Mouse (Mus musculus): ENCODE measurements around the gene Nrxn3. TPM values are rescaled to one million over a fixed set of nuclear protein-coding genes. Genes with fewer than 3 reads are reported as not detected.

Nrxn3 gene
- polyA plus RNA-seq, 1 experiment from 2014 or later, result 1.0 TPM

DNA sequence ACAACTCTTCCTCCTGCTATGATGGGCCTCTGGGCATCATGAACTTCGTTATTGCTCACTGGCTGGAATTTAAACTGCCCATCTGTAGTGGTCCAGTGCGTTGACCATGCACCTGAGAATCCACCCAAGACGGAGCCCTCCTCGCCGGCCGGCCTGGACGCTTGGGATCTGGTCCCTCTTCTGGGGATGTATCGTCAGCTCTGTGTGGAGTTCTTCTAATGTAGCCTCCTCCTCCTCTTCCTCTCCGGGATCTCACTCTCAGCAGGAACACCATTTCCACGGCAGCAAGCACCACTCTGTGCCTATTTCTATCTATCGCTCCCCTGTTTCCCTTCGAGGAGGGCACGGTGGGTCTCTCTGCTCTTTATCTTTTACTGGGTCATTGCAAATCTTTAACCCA lies 1090.6 kb downstream of the Nrxn3 start:
- no peaks in the 10 kb centered on the region for H3K36me3 ChIP-seq
- H3K9ac ChIP-seq, result no peak overlapping the region
- 12% methylated on average over 13 of the region's 13 CpGs for WGBS
- H3K4me1 ChIP-seq, result peaks cover 27% of the 10 kb centered on the region
- peak overlapping the region; percentile 48 for H3K4me3 ChIP-seq
- H3K4me2 ChIP-seq (replicated peaks), result peak overlapping the region; percentile 89
- no peak overlapping the region for H3K27ac ChIP-seq
- H3K27me3 ChIP-seq, result peaks cover 32% of the 10 kb centered on the region
- no peak for ATAC-seq (ENCODE audit: low FRiP score, low read depth)
- H3K9me3 ChIP-seq, result 0 out of 2 replicates have a peak, but pooled peaks cover 3% of the 10 kb centered on the region

DNA sequence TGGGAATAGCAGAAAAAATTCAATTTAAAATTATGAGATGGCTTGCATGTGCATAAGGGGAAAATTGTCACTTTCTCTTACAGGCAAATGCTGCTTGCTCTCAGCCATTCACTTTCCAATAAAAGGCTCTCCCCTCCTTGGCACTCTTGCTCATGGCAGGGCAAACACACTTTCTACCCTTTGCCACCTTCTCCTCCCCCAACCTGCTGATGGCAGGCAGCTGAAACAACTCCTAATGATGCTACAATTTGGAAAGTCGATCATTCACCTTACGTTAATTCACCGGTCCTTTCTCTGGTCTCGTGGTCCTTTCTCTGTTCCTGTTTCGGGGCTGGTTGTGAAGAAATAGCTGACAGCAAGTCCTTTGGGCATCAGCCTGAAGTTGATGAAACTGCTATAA lies 1091.0 kb downstream of the Nrxn3 start:
- peak overlapping the region; percentile 89 for H3K4me2 ChIP-seq (replicated peaks)
- H3K9me3 ChIP-seq, result 0 out of 2 replicates have a peak, but pooled peaks cover 3% of the 10 kb centered on the region
- no peaks in the 10 kb centered on the region for H3K36me3 ChIP-seq
- H3K9ac ChIP-seq, result no peak overlapping the region
- peaks cover 32% of the 10 kb centered on the region for H3K27me3 ChIP-seq
- H3K4me1 ChIP-seq, result peaks cover 27% of the 10 kb centered on the region
- no peak overlapping the region for H3K27ac ChIP-seq
- H3K4me3 ChIP-seq, result peak overlapping the region; percentile 48
- ATAC-seq (ENCODE audit: low FRiP score, low read depth), result no peak
- WGBS, result 69% methylated on average over 5 of the region's 5 CpGs

GRCm38 (mm10) chr12:89814536-89814935 lies 1091.9 kb downstream of the Nrxn3 start:
- Histone ChIP-seq H3K4me2 (replicated peaks) (0 out of 2 replicates have a peak overlapping the region, but pooled peaks have one; percentile 3), H3K9me3 (0 out of 2 replicates have a peak, but pooled peaks cover 3% of the 10 kb centered on the region), H3K9ac (no peak overlapping the region), H3K27me3 (peaks cover 32% of the 10 kb centered on the region), H3K4me1 (peaks cover 27% of the 10 kb centered on the region), H3K36me3 (no peaks in the 10 kb centered on the region), H3K27ac (no peak overlapping the region), H3K4me3 (peak overlapping the region; percentile 5; the same call in 1 of the 2 replicates)
- no peak for ATAC-seq (ENCODE audit: low FRiP score, low read depth)
- 13% methylated on average over 4 of the region's 4 CpGs for WGBS

DNA sequence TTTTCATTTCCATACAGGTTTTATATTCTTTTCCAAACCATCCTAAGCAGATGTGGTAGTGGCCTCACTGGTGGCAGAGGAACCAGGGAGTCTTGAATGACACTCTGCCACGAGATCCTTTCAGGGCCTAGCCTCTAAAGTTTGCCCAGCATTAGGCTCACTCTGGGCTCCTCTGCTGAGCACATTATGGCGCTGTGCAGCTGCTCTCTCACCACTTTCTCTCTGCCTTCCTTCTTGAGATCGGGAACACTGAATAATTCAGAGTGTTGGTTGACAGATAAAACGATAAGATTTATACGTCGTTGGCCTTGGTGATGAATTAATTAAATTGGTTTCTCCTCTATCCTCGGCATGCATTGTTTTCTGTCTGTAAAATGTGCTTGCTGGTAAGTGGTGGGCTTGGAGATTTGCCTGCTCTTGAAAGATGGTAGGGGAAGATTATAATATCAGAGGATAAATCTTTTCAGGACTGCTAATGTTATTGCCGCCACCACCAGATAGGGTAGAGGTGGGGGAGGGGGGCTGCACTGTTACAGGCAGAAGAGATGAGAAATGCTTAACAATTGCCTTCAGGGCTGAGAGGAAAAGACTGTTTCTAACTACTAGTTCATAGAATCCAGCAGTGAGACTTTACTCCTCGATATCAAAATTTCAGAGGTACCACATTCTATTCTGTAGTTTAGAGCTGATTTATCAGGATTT lies 1094.5 kb downstream of the Nrxn3 start:
- H3K36me3 ChIP-seq, result no peaks in the 10 kb centered on the region
- 73% methylated on average over 9 of the region's 9 CpGs for WGBS
- no peak overlapping the region for H3K4me3 ChIP-seq
- H3K27me3 ChIP-seq, result peaks cover 23% of the 10 kb centered on the region
- peaks cover 26% of the 10 kb centered on the region for H3K4me1 ChIP-seq
- no peak overlapping the region for H3K27ac ChIP-seq
- no peak overlapping the region for H3K9ac ChIP-seq
- no peak overlapping the region for H3K4me2 ChIP-seq (replicated peaks)
- no peak for ATAC-seq (ENCODE audit: low FRiP score, low read depth)
- H3K9me3 ChIP-seq, result 0 out of 2 replicates have a peak, but pooled peaks cover 3% of the 10 kb centered on the region

GRCm38 (mm10) chr12:89818200-89818599 lies 1095.5 kb downstream of the Nrxn3 start:
- Histone ChIP-seq H3K9me3 (0 out of 2 replicates have a peak, but pooled peaks cover 3% of the 10 kb centered on the region), H3K9ac (no peak overlapping the region), H3K4me1 (peaks cover 20% of the 10 kb centered on the region), H3K4me3 (no peak overlapping the region), H3K27me3 (peaks cover 15% of the 10 kb centered on the region), H3K36me3 (no peaks in the 10 kb centered on the region), H3K27ac (no peak overlapping the region), H3K4me2 (replicated peaks) (no peak overlapping the region)
- no peak for ATAC-seq (ENCODE audit: low FRiP score, low read depth)
- WGBS, result 94% methylated on average over 2 of the region's 2 CpGs

- H3K27me3 ChIP-seq, result no peaks in the 10 kb centered on the region
- ATAC-seq (ENCODE audit: low FRiP score, low read depth), result no peak
- no peaks in the 10 kb centered on the region for H3K36me3 ChIP-seq
- peaks cover 6% of the 10 kb centered on the region for H3K4me1 ChIP-seq
- H3K4me2 ChIP-seq (replicated peaks), result no peak overlapping the region
- WGBS, result 43% methylated on average over 4 of the region's 4 CpGs
- H3K27ac ChIP-seq, result no peak overlapping the region
- H3K9ac ChIP-seq, result no peak overlapping the region
- H3K4me3 ChIP-seq, result no peak overlapping the region
- no peaks in the 10 kb centered on the region for H3K9me3 ChIP-seq
These were observed 1099.5 kb downstream of the Nrxn3 start for GRCm38 (mm10) chr12:89822141-89822540.

GRCm38 (mm10) chr12:89829927-89830326 lies 1107.3 kb downstream of the Nrxn3 start:
- Histone ChIP-seq H3K27ac (no peak overlapping the region), H3K9me3 (no peaks in the 10 kb centered on the region), H3K4me2 (replicated peaks) (no peak overlapping the region), H3K36me3 (no peaks in the 10 kb centered on the region), H3K4me3 (no peak overlapping the region), H3K27me3 (no peaks in the 10 kb centered on the region), H3K9ac (no peak overlapping the region), H3K4me1 (no peaks in the 10 kb centered on the region)
- ATAC-seq (ENCODE audit: low FRiP score, low read depth), result no peak
- WGBS, result 85% methylated on average over 2 of the region's 2 CpGs

- WGBS, result 81% methylated on average over 5 of the region's 5 CpGs
- ATAC-seq (ENCODE audit: low FRiP score, low read depth), result no peak
- Histone ChIP-seq H3K9ac (no peak overlapping the region), H3K4me1 (no peaks in the 10 kb centered on the region), H3K4me2 (replicated peaks) (no peak overlapping the region), H3K27me3 (no peaks in the 10 kb centered on the region), H3K4me3 (no peak overlapping the region), H3K27ac (no peak overlapping the region), H3K9me3 (no peaks in the 10 kb centered on the region), H3K36me3 (no peaks in the 10 kb centered on the region)
These were observed 1107.7 kb downstream of the Nrxn3 start for GRCm38 (mm10) chr12:89830350-89830749.

DNA sequence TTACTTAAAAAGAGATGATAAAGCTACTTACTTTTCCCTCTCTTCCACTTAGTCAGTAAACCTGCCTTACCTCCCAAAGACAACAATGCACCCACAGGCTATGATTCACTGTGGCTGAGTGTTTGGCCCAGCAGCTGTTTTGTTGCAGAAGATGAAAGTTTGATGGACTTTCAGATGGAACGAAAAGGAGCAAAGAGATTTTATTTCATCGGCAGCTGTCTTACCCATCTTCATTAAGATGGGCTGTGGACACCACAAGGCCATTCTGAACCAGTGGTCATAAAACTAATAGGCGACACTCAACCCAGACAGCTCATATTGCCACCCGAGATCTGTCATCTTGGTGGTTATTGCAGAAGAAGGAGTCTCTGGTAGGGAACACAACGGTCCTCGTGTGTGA lies 1108.6 kb downstream of the Nrxn3 start:
- H3K4me2 ChIP-seq (replicated peaks), result no peak overlapping the region
- no peak overlapping the region for H3K9ac ChIP-seq
- ATAC-seq (ENCODE audit: low FRiP score, low read depth), result no peak
- no peak overlapping the region for H3K27ac ChIP-seq
- H3K4me1 ChIP-seq, result no peaks in the 10 kb centered on the region
- no peak overlapping the region for H3K4me3 ChIP-seq
- H3K36me3 ChIP-seq, result no peaks in the 10 kb centered on the region
- H3K9me3 ChIP-seq, result no peaks in the 10 kb centered on the region
- H3K27me3 ChIP-seq, result no peaks in the 10 kb centered on the region
- 80% methylated on average over 6 of the region's 6 CpGs for WGBS

DNA sequence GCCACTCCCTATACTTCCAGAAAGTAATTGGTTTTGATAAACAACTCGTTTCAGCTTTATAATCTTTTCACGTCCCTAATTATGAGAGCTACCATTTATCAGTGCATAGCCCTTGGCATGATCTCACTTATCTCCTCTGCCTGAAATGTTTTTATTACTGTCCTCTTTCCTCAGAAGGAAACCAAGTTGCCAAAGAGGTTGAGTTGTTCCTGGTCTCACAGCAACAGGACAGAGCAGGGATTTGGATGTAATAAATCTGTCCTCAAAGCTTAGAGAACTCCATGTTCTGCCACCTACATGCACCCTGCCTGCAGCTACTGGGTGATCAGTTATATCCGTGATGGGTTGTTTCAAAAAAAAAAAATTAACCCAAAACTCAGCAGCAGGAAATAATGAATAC lies 1113.6 kb downstream of the Nrxn3 start:
- no peaks in the 10 kb centered on the region for H3K9me3 ChIP-seq
- H3K4me1 ChIP-seq, result no peaks in the 10 kb centered on the region
- H3K9ac ChIP-seq, result no peak overlapping the region
- H3K27ac ChIP-seq, result no peak overlapping the region
- no peaks in the 10 kb centered on the region for H3K36me3 ChIP-seq
- 54% methylated on average over 3 of the region's 3 CpGs for WGBS
- H3K4me3 ChIP-seq, result no peak overlapping the region
- no peaks in the 10 kb centered on the region for H3K27me3 ChIP-seq
- no peak overlapping the region for H3K4me2 ChIP-seq (replicated peaks)
- no peak for ATAC-seq (ENCODE audit: low FRiP score, low read depth)

GRCm38 (mm10) chr12:89842861-89843260 lies 1120.2 kb downstream of the Nrxn3 start:
- H3K9me3 ChIP-seq, result no peaks in the 10 kb centered on the region
- no peak overlapping the region for H3K4me3 ChIP-seq
- no peak overlapping the region for H3K9ac ChIP-seq
- no peaks in the 10 kb centered on the region for H3K4me1 ChIP-seq
- no peak overlapping the region for H3K27ac ChIP-seq
- no peaks in the 10 kb centered on the region for H3K27me3 ChIP-seq
- no peaks in the 10 kb centered on the region for H3K36me3 ChIP-seq
- no peak overlapping the region for H3K4me2 ChIP-seq (replicated peaks)
- ATAC-seq (ENCODE audit: low FRiP score, low read depth), result no peak
- WGBS, result 93% methylated on average over 1 of the region's 1 CpGs

DNA sequence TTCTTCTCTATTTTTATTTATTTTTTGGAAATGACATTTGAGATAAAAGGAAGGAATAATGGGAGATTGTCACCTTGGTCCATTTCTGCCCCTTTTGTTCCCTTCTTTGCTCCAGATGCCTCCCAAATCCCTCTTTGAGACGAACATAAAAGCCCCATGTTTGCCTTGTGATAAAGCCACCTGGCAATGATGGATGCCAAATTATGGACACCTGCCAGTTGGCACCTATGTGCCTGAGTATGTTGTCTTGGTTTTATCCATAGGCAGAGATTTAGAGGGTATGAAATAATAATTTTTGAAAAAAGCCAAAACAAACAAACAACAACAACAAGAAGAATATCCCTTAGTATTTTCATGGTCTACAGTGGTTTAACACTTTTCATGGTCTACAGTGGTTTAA lies 1125.4 kb downstream of the Nrxn3 start:
- H3K4me2 ChIP-seq (replicated peaks), result no peak overlapping the region
- no peaks in the 10 kb centered on the region for H3K36me3 ChIP-seq
- no peak overlapping the region for H3K4me3 ChIP-seq
- no peak for ATAC-seq (ENCODE audit: low FRiP score, low read depth)
- no peaks in the 10 kb centered on the region for H3K4me1 ChIP-seq
- WGBS, result 47% methylated on average over 1 of the region's 1 CpGs
- no peak overlapping the region for H3K9ac ChIP-seq
- H3K27ac ChIP-seq, result no peak overlapping the region
- no peaks in the 10 kb centered on the region for H3K9me3 ChIP-seq
- no peaks in the 10 kb centered on the region for H3K27me3 ChIP-seq

DNA sequence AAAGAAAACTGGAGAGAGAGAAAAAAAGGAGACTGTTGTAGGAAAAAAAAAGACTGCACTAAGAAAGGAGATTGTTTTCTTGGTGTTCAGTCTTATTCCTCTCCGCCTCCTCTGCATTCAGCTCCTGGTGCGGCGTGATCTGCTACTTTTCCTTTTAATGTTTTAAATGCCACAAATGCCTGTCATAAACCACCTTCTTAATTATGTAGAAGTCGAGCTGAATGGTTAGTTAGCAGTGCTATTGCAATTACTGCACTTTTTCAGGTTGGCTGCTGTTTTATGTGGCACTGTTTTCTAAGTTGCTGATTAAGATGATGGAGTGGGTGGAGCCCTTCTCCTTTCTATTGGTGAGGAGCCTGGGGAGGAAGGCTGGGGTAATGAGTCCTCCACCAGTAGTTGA lies 1131.7 kb downstream of the Nrxn3 start:
- ATAC-seq (ENCODE audit: low FRiP score, low read depth), result no peak
- H3K9ac ChIP-seq, result no peak overlapping the region
- 15% methylated on average over 4 of the region's 4 CpGs for WGBS
- peak overlapping the region; percentile 21; the same call in 1 of the 2 replicates for H3K4me2 ChIP-seq (replicated peaks)
- no peaks in the 10 kb centered on the region for H3K27me3 ChIP-seq
- no peaks in the 10 kb centered on the region for H3K9me3 ChIP-seq
- no peak overlapping the region for H3K27ac ChIP-seq
- no peaks in the 10 kb centered on the region; the same call in 1 of the 2 replicates for H3K4me1 ChIP-seq
- no peak overlapping the region for H3K4me3 ChIP-seq
- no peaks in the 10 kb centered on the region for H3K36me3 ChIP-seq
